Mouse (Mus musculus) kidney, embryonic 14.5 days (tissue): ENCODE measurements around the gene Nos1. TPM values are rescaled to one million over a fixed set of nuclear protein-coding genes. Genes with fewer than 3 reads are reported as not detected.

Source experiments
- ATAC-seq: fragments of 200-750 bp; cut with Nextera tagmentation; 2 replicates; pipeline ENCODE4 v1.8.0; 2017; ENCODE audit warnings: moderate number of reproducible peaks, mild to moderate bottlenecking, moderate TSS enrichment, moderate library complexity; ENCODE audit not compliant: low FRiP score, low TSS enrichment
- H3K27ac ChIP-seq: fragments of 300-500 bp; sonication (generic); 2 replicates; pipeline ENCODE4 v1.5.1; 2014; ENCODE audit warnings: low read depth, mild to moderate bottlenecking, low read length, moderate library complexity, mixed read lengths
- H3K27me3 ChIP-seq: fragments of 300-500 bp; sonication (generic); 2 replicates; pipeline ENCODE4 v1.6.1; 2014; ENCODE audit warnings: mild to moderate bottlenecking, low read length; ENCODE audit not compliant: control insufficient read depth, insufficient read depth
- H3K36me3 ChIP-seq: fragments of 300-500 bp; sonication (generic); 2 replicates; pipeline ENCODE4 v1.6.1; 2014; ENCODE audit warnings: low read length, mixed read lengths; ENCODE audit not compliant: control insufficient read depth, insufficient read depth
- H3K4me1 ChIP-seq: fragments of 300-500 bp; sonication (generic); 2 replicates; pipeline ENCODE4 v1.6.1; 2014; ENCODE audit warnings: low read length, mixed read lengths; ENCODE audit not compliant: control insufficient read depth, insufficient read depth
- H3K4me2 ChIP-seq: fragments of 300-500 bp; sonication (generic); replicated peaks from 2 replicates; pipeline ENCODE4 v1.6.1; 2014; ENCODE audit warnings: low read depth, mild to moderate bottlenecking, low read length
- H3K4me3 ChIP-seq: fragments of 300-500 bp; sonication (generic); 2 replicates; pipeline ENCODE4 v1.5.1; 2014; ENCODE audit warnings: mild to moderate bottlenecking, low read length
- H3K9ac ChIP-seq: fragments of 300-500 bp; sonication (generic); 2 replicates; pipeline ENCODE4 v1.6.1; 2014; ENCODE audit warnings: low read depth, mild to moderate bottlenecking, low read length, moderate library complexity
- H3K9me3 ChIP-seq: fragments of 300-500 bp; sonication (generic); 2 replicates; pipeline ENCODE4 v1.6.1; 2016; ENCODE audit warnings: low read length; ENCODE audit not compliant: control insufficient read depth
- WGBS: fragments of 180-500 bp; shearing (Covaris S2); extraction: QIAGEN DNeasy Blood & Tissue Kit; methylation state at CpG from one replicate; pipeline ENCODE4 v1.1.7; 2014; 5-methylcytosine and 5-hydroxymethylcytosine counted together
- polyA plus RNA-seq: library from polyadenylated mRNA; unstranded; fragments of >200 nt; fragmentation: Nextera tagmentation; extraction: Ambion mirVana; gene quantifications from 2 replicates; pipeline ENCODE4 v1.2.1, GENCODE M21; 2014

The Nos1 gene
- polyA plus RNA-seq, 1 experiment from 2014 or later, result 0.96 TPM

DNA sequence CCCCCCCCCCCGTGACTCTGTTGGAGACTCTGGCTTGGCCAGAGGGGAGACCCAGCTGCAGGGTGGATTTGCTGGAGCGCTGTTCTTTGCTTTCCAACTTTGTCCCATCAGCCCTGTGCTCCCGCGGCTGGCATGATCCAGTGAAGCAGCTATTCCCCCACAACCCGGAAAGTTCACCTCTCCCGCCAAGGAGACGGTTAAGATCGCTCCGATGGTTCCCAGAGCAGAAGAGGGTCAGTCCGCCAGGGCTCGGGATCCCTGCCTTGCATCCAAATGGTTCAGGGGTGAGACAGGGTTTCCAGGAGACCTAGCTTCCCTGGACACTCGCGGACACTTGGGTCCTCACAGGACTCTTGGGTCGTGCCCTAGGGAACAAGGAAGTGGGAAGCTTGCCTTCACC lies 61.9 kb downstream of the Nos1 start:
- H3K27ac ChIP-seq, result no peak overlapping the region
- WGBS, result 4% methylated on average over 14 of the region's 14 CpGs
- no peak for ATAC-seq
- no peak overlapping the region for H3K9ac ChIP-seq
- no peak overlapping the region for H3K4me2 ChIP-seq
- peaks cover 49% of the 10 kb centered on the region for H3K27me3 ChIP-seq
- H3K4me1 ChIP-seq, result peaks cover 7% of the 10 kb centered on the region
- no peak overlapping the region for H3K4me3 ChIP-seq
- no peaks in the 10 kb centered on the region for H3K36me3 ChIP-seq
- no peaks in the 10 kb centered on the region for H3K9me3 ChIP-seq

DNA sequence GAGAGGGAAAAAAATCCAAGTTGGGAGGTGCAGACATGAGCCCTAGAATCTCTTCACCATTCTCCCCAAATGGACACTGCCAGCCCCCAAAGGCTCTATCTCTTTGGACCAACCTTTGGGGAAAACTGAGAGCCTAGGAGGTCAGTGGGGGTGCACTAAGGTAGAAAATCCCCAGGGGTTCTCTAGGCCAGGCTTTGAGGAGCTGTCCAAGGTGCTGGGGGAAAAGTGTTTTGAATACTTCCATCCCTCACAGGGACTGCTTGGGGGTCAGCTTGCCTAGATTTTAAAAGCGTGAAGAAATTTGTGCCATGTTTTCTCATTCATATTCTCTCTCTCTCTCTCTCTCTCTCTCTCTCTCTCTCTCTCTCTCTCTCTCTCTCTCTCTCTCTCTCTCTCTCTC lies 63.8 kb downstream of the Nos1 start:
- H3K4me1 ChIP-seq, result peaks cover 5% of the 10 kb centered on the region; the same call in 1 of the 2 replicates
- peaks cover 45% of the 10 kb centered on the region for H3K27me3 ChIP-seq
- ATAC-seq, result no peak

DNA sequence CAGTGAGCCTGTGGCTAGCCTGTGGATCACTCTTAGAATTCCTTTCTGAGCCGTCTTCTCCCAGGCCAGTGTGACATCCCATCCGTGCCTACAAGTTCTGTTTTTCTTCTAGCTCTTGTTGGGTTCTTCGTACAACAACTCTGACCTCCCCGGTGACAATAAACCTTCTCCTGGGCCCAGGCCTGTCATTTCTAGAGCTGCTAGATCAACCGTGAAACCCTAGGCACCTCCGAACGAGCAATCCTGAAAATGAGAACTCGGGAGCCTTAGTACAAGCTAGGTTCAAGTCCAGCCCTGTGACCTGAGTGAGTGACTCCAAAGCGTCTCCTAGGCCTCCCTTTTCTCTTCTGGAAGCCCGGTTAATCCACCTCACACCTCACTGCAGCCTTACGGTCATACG lies 69.6 kb downstream of the Nos1 start:
- Histone ChIP-seq H3K9ac (no peak overlapping the region), H3K27me3 (no peaks in the 10 kb centered on the region), H3K4me3 (no peak overlapping the region), H3K4me1 (no peaks in the 10 kb centered on the region), H3K9me3 (no peaks in the 10 kb centered on the region), H3K4me2 (no peak overlapping the region), H3K27ac (no peak overlapping the region), H3K36me3 (no peaks in the 10 kb centered on the region)
- ATAC-seq, result no peak
- 61% methylated on average over 12 of the region's 12 CpGs for WGBS

More for the DNA sequence above, 63.8 kb downstream of the Nos1 start:
- H3K4me2 ChIP-seq, result no peak overlapping the region
- H3K9me3 ChIP-seq, result no peaks in the 10 kb centered on the region
- no peak overlapping the region for H3K4me3 ChIP-seq
- WGBS, result 8% methylated on average over 1 of the region's 1 CpGs
- no peaks in the 10 kb centered on the region for H3K36me3 ChIP-seq
- H3K27ac ChIP-seq, result no peak overlapping the region
- no peak overlapping the region for H3K9ac ChIP-seq

DNA sequence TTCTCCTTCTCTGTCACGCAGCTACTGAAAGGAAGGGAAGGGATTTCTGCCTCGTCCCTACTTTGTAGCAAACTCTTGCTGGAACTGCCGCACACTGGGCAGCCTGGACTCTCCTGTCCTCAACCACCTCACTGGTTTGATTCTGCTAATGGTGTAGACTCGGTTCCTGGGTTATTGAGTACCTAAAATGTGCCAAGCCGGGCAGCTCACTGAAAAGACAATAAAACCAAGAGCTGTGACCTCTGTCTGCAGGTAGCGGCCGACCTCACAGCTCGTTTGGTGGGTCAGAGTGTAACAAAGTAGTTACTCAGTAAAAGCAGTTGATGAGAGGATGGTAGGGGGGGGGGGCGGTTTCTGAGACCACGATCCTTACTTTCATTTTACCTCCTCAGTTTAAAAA lies 72.9 kb downstream of the Nos1 start:
- 43% methylated on average over 10 of the region's 10 CpGs for WGBS
- Histone ChIP-seq H3K4me1 (no peaks in the 10 kb centered on the region), H3K4me3 (no peak overlapping the region), H3K9me3 (no peaks in the 10 kb centered on the region), H3K9ac (no peak overlapping the region), H3K4me2 (no peak overlapping the region), H3K27me3 (no peaks in the 10 kb centered on the region), H3K27ac (no peak overlapping the region), H3K36me3 (no peaks in the 10 kb centered on the region)
- ATAC-seq, result no peak

DNA sequence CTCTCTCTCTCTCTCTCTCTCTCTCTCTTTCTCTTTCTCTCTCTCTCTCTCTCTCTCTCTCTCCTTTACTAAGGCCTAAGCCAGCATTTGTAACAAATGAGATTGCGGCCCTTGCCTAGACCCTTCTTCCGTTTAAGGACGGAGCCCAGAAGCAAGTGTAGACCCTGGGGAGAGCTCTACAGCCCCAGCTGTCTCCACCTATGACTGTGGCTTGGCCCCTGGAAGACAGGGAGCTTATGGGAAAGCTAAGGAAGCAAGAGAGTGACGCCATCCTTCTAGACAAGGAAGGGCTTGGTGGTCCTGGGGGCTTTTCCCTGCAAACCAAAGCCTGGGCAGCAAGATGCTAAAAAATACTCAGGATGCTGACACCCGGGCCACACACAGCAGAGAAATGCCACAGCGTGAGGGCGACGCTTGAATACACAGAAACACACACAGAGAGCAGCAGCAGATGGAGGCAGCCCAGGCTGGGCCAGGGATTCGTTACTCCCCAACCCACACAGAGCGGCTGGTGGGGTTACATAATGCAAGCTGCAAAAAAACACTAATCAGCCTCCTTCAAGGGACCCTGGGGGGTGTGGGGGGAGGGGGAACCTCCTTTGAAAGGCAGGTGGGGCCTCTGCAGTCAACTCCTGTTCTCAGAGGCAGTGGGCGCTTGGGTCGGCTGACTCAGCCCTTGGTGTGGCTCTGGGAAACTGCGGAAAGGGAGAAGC lies 83.9 kb downstream of the Nos1 start:
- Histone ChIP-seq H3K4me2 (no peak overlapping the region), H3K27me3 (no peaks in the 10 kb centered on the region; the same call in 1 of the 2 replicates), H3K4me1 (0 out of 2 replicates have a peak, but pooled peaks cover 5% of the 10 kb centered on the region), H3K27ac (no peak overlapping the region), H3K9me3 (no peaks in the 10 kb centered on the region), H3K9ac (0 out of 2 replicates have a peak overlapping the region, but pooled peaks have one; percentile 12), H3K36me3 (no peaks in the 10 kb centered on the region), H3K4me3 (no peak overlapping the region)
- no peak for ATAC-seq
- WGBS, result 16% methylated on average over 13 of the region's 13 CpGs

DNA sequence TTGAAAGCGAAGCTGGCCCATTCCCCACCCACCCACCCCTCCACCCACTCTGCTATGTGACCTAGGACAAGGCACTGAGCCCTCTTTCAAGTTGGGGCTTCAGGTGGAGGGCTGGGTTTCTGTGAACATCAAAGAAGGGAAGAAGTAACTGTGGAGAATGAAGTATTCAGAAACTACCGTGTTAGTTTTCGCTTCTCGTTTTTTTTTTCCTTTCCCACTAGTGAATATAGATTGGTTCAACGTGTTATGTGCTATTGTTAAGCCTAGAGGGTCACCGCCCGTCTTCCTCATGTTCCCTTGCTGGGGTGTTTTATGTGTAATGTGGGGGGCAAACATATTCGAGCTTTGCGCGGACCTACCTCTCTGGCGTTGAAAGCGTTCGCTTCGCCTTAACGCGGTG lies 85.0 kb downstream of the Nos1 start:
- ATAC-seq, result no peak
- H3K27ac ChIP-seq, result no peak overlapping the region
- no peaks in the 10 kb centered on the region for H3K9me3 ChIP-seq
- no peak overlapping the region for H3K9ac ChIP-seq
- WGBS, result 67% methylated on average over 16 of the region's 16 CpGs
- H3K4me1 ChIP-seq, result 0 out of 2 replicates have a peak, but pooled peaks cover 5% of the 10 kb centered on the region
- H3K4me2 ChIP-seq, result no peak overlapping the region
- H3K27me3 ChIP-seq, result no peaks in the 10 kb centered on the region; the same call in 1 of the 2 replicates
- no peak overlapping the region for H3K4me3 ChIP-seq
- no peaks in the 10 kb centered on the region for H3K36me3 ChIP-seq

DNA sequence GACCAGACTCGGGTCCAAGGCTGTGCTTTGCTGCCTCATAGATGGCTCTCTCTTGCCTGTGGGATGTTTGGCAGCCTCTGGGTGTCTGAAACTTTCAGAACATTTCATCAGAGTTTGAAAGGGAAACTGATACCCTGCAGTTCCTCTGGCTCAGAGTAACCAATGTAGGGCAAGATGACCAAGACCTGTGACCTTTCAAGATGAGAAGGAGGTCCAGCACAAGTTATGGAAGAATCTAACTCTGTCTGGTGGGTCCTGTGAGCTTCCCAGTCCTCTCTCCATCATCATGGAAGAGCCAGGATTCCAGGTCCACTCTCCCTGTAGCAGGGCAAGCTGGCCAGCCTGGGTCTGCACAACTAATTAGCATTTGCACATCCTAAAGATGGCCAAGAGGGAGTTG lies 90.8 kb downstream of the Nos1 start:
- Histone ChIP-seq H3K9ac (no peak overlapping the region), H3K27ac (no peak overlapping the region), H3K36me3 (no peaks in the 10 kb centered on the region), H3K4me3 (no peak overlapping the region), H3K9me3 (no peaks in the 10 kb centered on the region), H3K4me2 (no peak overlapping the region), H3K27me3 (no peaks in the 10 kb centered on the region), H3K4me1 (no peaks in the 10 kb centered on the region)
- 0 out of 2 replicates have a peak, but pooled peaks have one; percentile 36 for ATAC-seq
- 65% methylated on average over 1 of the region's 1 CpGs for WGBS

DNA sequence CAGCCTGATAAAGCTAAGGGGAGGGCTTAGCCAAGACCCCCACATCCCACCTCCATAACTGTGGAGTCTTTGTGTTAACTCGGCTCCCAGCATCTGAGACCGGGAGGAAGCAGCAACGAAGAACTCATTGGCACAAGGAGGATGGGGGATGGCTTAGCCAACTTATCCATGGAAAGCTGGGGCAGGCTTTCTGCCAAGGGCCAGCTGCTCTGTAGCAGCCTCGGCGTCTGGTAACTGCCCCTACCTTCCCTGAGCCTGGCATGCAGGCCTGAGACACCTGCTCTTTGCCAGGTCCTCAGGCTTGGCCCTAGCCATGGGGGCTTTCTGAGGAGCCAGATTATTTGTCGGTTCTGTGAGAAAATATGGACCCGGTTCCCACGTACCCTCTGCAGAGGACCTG lies 93.0 kb downstream of the Nos1 start:
- Histone ChIP-seq H3K4me3 (no peak overlapping the region), H3K4me1 (no peaks in the 10 kb centered on the region), H3K36me3 (no peaks in the 10 kb centered on the region), H3K4me2 (no peak overlapping the region), H3K27ac (no peak overlapping the region), H3K9me3 (no peaks in the 10 kb centered on the region; the same call in 1 of the 2 replicates), H3K27me3 (no peaks in the 10 kb centered on the region), H3K9ac (no peak overlapping the region)
- 84% methylated on average over 8 of the region's 8 CpGs for WGBS
- no peak for ATAC-seq

DNA sequence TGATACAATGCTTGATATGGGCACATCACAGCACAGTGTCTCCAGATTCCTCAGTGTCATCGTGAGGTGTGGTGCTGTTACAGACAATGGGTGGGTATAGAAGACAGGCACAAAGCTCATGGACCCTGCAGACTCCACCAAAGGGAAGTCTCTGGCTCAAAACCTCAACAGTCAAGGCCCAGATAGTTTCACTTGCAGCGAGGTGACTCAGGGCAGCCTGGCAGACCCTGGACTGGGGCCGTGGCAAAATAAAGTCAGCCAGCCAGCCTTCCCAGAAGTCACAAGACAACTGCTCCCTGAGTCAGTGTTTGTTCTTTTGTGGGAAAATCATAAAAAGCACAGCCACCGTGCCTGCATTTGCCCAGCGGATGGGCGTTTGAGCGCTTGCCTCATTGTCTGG lies 93.4 kb downstream of the Nos1 start:
- no peaks in the 10 kb centered on the region for H3K4me1 ChIP-seq
- H3K9me3 ChIP-seq, result no peaks in the 10 kb centered on the region; the same call in 1 of the 2 replicates

More for the DNA sequence above, 93.4 kb downstream of the Nos1 start:
- H3K4me2 ChIP-seq, result no peak overlapping the region
- no peak overlapping the region for H3K9ac ChIP-seq
- no peak for ATAC-seq
- 84% methylated on average over 7 of the region's 7 CpGs for WGBS
- no peak overlapping the region for H3K27ac ChIP-seq
- no peak overlapping the region for H3K4me3 ChIP-seq
- no peaks in the 10 kb centered on the region for H3K27me3 ChIP-seq
- no peaks in the 10 kb centered on the region for H3K36me3 ChIP-seq
